Mouse (Mus musculus) lung, postnatal 0 days (tissue): ENCODE data around the gene Tcp11l2. TPM values are rescaled to one million over a fixed set of nuclear protein-coding genes. Genes with fewer than 3 reads are reported as not detected.

Experiments used
- ATAC-seq: fragments of 200-750 bp; cut with Nextera tagmentation; 2 replicates; pipeline ENCODE4 v1.8.0; 2017; ENCODE audit warnings: moderate library complexity
- DNase-seq: peaks from one replicate; pipeline ENCODE4 v3.0.0-alpha.2; 2016; ENCODE audit warnings: low spot score
- H3K27ac ChIP-seq: fragments of 300-500 bp; sonication (generic); 2 replicates; pipeline ENCODE4 v1.5.1; 2014; ENCODE audit warnings: antibody characterized with exemption, mild to moderate bottlenecking, low read length, mixed read lengths
- H3K27me3 ChIP-seq: fragments of 300-500 bp; sonication (generic); replicated peaks from 2 replicates; pipeline ENCODE4 v1.6.1; 2014; ENCODE audit warnings: low read length, mixed read lengths; ENCODE audit not compliant: insufficient read depth
- H3K36me3 ChIP-seq: fragments of 300-500 bp; sonication (generic); 2 replicates; pipeline ENCODE4 v1.6.1; 2014; ENCODE audit warnings: low read length, mixed read lengths; ENCODE audit not compliant: insufficient read depth
- H3K4me1 ChIP-seq: fragments of 300-500 bp; sonication (generic); 2 replicates; pipeline ENCODE4 v1.6.1; 2014; ENCODE audit warnings: antibody characterized with exemption, low read depth, low read length, mixed read lengths; ENCODE audit not compliant: insufficient read depth
- H3K4me2 ChIP-seq: fragments of 300-500 bp; sonication (generic); replicated peaks from 2 replicates; pipeline ENCODE4 v1.6.1; 2014; ENCODE audit warnings: low read depth, mild to moderate bottlenecking, low read length, moderate library complexity, mixed read lengths
- H3K4me3 ChIP-seq: fragments of 300-500 bp; sonication (generic); 2 replicates; pipeline ENCODE4 v1.5.1; 2014; ENCODE audit warnings: low read depth, low read length
- H3K9ac ChIP-seq: fragments of 300-500 bp; sonication (generic); replicated peaks from 2 replicates; pipeline ENCODE4 v1.6.1; 2014; ENCODE audit warnings: low read depth, mild to moderate bottlenecking
- H3K9me3 ChIP-seq: fragments of 300-500 bp; sonication (generic); 2 replicates; pipeline ENCODE4 v1.6.1; 2016; ENCODE audit warnings: low read length, mixed read lengths
- CTCF ChIP-seq: IDR thresholded peaks from 2 replicates; pipeline ENCODE4 v1.5.1; 2016; ENCODE audit warnings: antibody characterized with exemption, mild to moderate bottlenecking
- EP300 ChIP-seq: IDR thresholded peaks from 2 replicates; pipeline ENCODE4 v1.6.1; 2016; ENCODE audit warnings: antibody characterized with exemption, mild to moderate bottlenecking, control low read depth
- WGBS: fragments of 180-500 bp; shearing (Covaris S2); extraction: QIAGEN DNeasy Blood & Tissue Kit; methylation state at CpG from one replicate; pipeline ENCODE4 v1.1.7; 2014; 5-methylcytosine and 5-hydroxymethylcytosine counted together
- polyA plus RNA-seq: library from polyadenylated mRNA; unstranded; fragments of >200 nt; fragmentation: Nextera tagmentation; extraction: Ambion mirVana; gene quantifications from 2 replicates; pipeline ENCODE4 v1.2.1, GENCODE M21; 2015

Gene Tcp11l2
- polyA plus RNA-seq, 1 experiment from 2014 or later, result 73.8 TPM

DNA sequence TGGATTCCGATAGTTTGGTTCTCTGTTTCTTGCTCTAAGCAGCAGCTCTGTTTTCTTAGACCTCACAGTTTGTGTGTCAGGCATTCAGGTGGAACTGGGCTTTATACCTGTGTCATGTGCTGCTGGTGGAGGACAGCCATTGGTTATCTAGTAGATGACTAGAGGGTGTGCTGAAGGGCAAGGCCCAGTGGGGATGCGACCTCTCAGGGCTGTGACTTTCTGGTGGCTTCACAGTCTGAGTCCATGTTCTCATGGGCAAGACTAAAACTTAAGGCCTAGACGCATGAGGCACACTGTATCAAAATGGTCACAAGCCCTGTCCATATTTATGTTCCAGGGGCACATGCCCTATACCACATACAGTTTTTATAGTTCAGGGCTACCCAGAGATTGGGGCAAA lies 82.9 kb downstream of the Tcp11l2 start:
- H3K36me3 ChIP-seq, result no peaks in the 10 kb centered on the region
- WGBS, result 93% methylated on average over 3 of the region's 3 CpGs
- DNase-seq (no peak), ATAC-seq (no peak)
- H3K27ac ChIP-seq, result no peak overlapping the region
- H3K4me1 ChIP-seq, result no peaks in the 10 kb centered on the region
- H3K9me3 ChIP-seq, result no peaks in the 10 kb centered on the region
- no peak overlapping the region for H3K4me2 ChIP-seq
- H3K4me3 ChIP-seq, result no peak overlapping the region
- no peak for TF ChIP-seq CTCF
- H3K27me3 ChIP-seq, result no peaks in the 10 kb centered on the region
- no peak overlapping the region for H3K9ac ChIP-seq

DNA sequence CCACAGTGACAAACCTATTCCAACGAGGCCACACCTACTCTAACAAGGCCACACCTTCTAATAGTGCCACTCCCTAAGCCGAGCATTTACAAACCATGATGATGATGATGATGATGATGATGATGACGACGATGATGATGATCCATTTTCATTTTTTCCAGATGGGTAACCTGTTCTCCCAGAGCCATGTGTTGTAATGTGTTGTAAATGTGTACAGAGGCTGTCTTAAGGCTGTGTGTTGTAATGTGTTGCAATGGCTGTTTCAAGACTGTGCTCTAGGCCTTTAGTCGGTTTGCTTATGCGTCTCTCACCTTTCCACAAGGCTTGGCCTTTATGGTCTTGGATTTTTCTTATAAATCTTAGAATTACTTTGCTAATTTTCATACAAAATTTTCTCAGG lies 85.7 kb downstream of the Tcp11l2 start:
- H3K9me3 ChIP-seq, result no peaks in the 10 kb centered on the region
- DNase-seq (no peak), ATAC-seq (no peak)
- no peak overlapping the region for H3K4me2 ChIP-seq
- no peak overlapping the region for H3K27ac ChIP-seq
- H3K4me3 ChIP-seq, result no peak overlapping the region
- H3K36me3 ChIP-seq, result no peaks in the 10 kb centered on the region
- H3K4me1 ChIP-seq, result no peaks in the 10 kb centered on the region
- no peak overlapping the region for H3K9ac ChIP-seq
- no peaks in the 10 kb centered on the region for H3K27me3 ChIP-seq
- 94% methylated on average over 6 of the region's 6 CpGs for WGBS
- no peak for TF ChIP-seq EP300
- no peak for TF ChIP-seq CTCF

Other genes starting within 250 kb of the Tcp11l2 start
- 2.2 and 2.3 TPM in 2 replicates for gene Nuak1, start 136.0 kb upstream of the Tcp11l2 start, polyA plus RNA-seq
- 49.2 and 58.8 TPM in 2 replicates for gene Ckap4, start 42.6 kb upstream of the Tcp11l2 start, polyA plus RNA-seq
- gene Polr3b, start 45.7 kb downstream of the Tcp11l2 start, polyA plus RNA-seq, result 6.2 and 7.8 TPM in 2 replicates
- gene Rfx4, start 179.4 kb downstream of the Tcp11l2 start, polyA plus RNA-seq, result 0.08 TPM in 1 of 2 replicates, not detected in the other